Mouse (Mus musculus): ENCODE measurements at regions not wholly inside any gene's neighbourhood (a gene's known extent, or its start where the extent isn't known, plus 50 kb on each side); places are given as distances from the start of the nearest gene placed in this dataset.

DNA sequence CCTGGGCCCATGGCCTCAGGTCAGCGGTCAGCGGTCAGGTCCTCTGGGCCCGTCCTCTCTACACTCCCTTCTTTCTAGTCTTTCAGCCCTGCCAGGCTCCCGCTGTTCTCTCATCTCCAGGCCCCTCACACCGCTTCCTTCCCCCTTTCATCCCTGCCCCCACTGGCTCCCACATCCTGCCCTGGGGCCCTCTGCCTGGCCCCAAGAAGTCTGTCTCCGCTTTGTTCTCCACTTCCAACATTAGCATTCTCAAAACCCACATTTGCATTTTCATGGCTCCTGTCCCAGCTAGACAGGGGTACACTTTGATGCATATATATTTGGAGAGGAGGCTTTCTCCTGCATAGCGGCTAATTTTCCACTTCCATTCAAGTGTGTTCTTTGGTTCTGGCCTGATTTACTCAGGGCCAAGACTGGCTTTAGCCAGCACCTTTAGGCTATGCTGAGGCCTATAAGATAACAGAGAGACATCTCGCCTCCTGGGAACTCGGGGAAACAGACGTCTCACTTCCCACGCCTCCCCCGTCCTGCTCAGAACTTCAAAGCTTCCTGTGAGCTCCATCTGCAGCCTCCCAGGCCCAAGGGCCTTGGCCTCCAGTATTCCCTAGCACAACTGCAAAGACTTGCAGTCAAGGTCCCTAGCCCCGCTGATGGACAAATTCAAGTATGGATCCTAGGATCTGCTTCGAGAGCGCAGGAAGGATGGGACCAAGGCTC lies 109.8 kb upstream of the Parp11 start:
- Histone ChIP-seq H3K27ac (peak overlapping the region; percentile 92), H3K27me3 (no peaks in the 10 kb centered on the region), H3K4me2 (peak overlapping the region; percentile 36), H3K9me3 (no peaks in the 10 kb centered on the region), H3K36me3 (replicated peaks) (no peaks in the 10 kb centered on the region), H3K4me1 (peaks cover 49% of the 10 kb centered on the region), H3K4me3 (replicated peaks) (no peak overlapping the region), H3K9ac (peak overlapping the region; percentile 38; the same call in 1 of the 2 replicates)
- ATAC-seq (ENCODE audit: low FRiP score), result peak; percentile 76
- 3% methylated on average over 15 of the region's 15 CpGs for WGBS

- Histone ChIP-seq H3K4me2 (peak overlapping the region; percentile 36; the same call in 1 of the 2 replicates), H3K4me3 (replicated peaks) (no peak overlapping the region), H3K27ac (peak overlapping the region; percentile 92), H3K27me3 (no peaks in the 10 kb centered on the region), H3K9me3 (no peaks in the 10 kb centered on the region), H3K4me1 (peaks cover 47% of the 10 kb centered on the region), H3K36me3 (replicated peaks) (no peaks in the 10 kb centered on the region), H3K9ac (no peak overlapping the region; the same call in 1 of the 2 replicates)
- ATAC-seq (ENCODE audit: low FRiP score), result 0 out of 2 replicates have a peak, but pooled peaks have one; percentile 17
- WGBS, result 9% methylated on average over 15 of the region's 15 CpGs
These were observed 109.2 kb upstream of the Parp11 start for GRCm38 (mm10) chr6:127337398-127337871.

GRCm38 (mm10) chr6:127338412-127338811 lies 108.2 kb upstream of the Parp11 start:
- 32% methylated on average over 6 of the region's 6 CpGs for WGBS
- H3K9me3 ChIP-seq, result no peaks in the 10 kb centered on the region
- no peak overlapping the region for H3K9ac ChIP-seq
- no peak overlapping the region for H3K4me3 ChIP-seq (replicated peaks)
- no peaks in the 10 kb centered on the region for H3K36me3 ChIP-seq (replicated peaks)
- no peak overlapping the region for H3K4me2 ChIP-seq
- no peak overlapping the region for H3K27ac ChIP-seq
- peaks cover 47% of the 10 kb centered on the region for H3K4me1 ChIP-seq
- ATAC-seq (ENCODE audit: low FRiP score), result no peak
- H3K27me3 ChIP-seq, result no peaks in the 10 kb centered on the region

DNA sequence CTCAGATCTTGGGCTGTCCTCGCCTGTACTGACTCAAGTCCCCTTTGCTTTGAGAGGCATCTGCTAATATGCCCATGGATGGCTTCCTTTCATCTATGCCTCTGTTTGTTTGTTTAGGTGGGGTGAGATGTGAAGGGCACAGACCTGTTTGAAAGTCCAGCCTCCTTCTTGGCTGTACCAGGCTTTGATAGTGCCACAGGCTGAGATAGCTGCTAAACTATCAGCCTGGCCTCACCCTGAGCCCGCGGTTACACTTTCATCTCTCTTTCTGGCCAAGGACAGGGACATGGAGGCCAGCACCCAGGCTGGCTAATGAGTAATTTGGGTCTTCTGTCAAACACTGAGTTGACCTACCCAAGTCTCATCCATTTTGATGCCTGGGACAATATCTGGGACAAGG lies 105.0 kb upstream of the Parp11 start:
- Histone ChIP-seq H3K4me2 (no peak overlapping the region), H3K9me3 (no peaks in the 10 kb centered on the region), H3K9ac (no peak overlapping the region), H3K27me3 (no peaks in the 10 kb centered on the region), H3K36me3 (replicated peaks) (no peaks in the 10 kb centered on the region), H3K4me3 (replicated peaks) (no peak overlapping the region), H3K27ac (no peak overlapping the region), H3K4me1 (peaks cover 30% of the 10 kb centered on the region)
- 93% methylated on average over 3 of the region's 3 CpGs for WGBS
- no peak for ATAC-seq (ENCODE audit: low FRiP score)

DNA sequence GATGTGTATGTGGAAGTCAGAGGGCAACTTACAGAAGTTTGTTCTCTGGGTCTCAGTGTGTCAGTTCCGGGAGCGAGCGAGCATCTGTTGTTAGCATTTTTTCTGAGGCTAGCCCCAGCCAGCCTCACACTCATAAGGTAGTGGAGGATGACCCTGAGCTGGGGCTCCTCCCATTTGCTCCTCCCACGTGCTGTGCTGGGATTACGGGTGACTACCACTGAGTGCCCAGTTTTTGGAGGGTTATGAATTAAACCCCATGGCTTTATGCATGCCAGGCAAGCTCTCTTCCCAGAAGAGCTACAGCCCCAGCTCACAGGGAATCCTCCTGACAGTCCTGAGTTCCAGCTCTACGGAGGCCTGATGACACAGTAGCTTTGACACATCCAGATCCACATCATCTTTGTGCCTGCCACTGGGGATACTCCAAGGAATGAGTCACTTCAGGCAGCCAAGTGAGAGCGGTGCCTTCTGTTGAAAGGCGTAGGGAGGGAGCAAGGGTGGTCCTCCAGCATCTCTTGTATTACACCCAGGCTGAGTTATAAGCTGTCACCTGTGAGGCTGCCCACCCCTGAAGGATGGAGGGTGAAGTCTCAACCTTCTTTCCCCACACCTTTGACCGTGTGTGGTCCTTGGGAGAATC lies 97.8 kb upstream of the Parp11 start:
- Histone ChIP-seq H3K4me3 (replicated peaks) (no peak overlapping the region), H3K36me3 (replicated peaks) (no peaks in the 10 kb centered on the region), H3K4me2 (no peak overlapping the region), H3K9ac (no peak overlapping the region), H3K27me3 (no peaks in the 10 kb centered on the region), H3K27ac (peak overlapping the region; percentile 43; the same call in 1 of the 2 replicates), H3K4me1 (peaks cover 10% of the 10 kb centered on the region), H3K9me3 (no peaks in the 10 kb centered on the region)
- ATAC-seq (ENCODE audit: low FRiP score), result no peak
- WGBS, result 84% methylated on average over 9 of the region's 9 CpGs

DNA sequence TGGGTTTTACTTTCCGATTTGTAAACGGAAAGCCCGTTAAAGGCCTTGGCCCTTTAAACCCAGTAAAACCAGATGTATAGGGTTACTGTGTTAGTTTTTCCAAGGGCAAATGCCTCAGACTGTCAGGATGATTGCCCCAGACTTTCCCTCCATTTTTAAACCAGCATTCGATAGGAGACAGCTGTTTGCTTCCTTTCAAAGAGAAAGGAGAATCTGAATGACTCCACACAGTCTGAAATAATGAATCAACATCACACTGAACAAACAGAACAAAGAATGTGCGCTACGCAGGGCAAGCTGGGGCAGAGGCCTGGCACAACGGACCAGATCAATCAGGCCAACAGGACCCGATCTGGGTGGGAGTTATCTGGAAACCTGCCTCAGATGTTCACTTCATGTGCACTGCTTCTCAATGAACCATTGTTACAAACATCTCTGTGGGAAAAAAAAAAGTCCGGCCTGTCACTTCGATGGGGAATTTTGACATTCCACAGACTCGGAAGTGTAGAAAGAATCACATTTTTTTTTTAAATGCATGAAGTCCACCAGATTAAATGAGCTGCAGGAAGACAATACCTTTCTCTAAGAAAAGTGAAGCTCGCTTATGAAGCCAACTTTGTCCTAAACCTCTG lies 97.0 kb upstream of the Parp11 start:
- peaks cover 10% of the 10 kb centered on the region for H3K4me1 ChIP-seq
- H3K9me3 ChIP-seq, result no peaks in the 10 kb centered on the region
- 45% methylated on average over 12 of the region's 12 CpGs for WGBS
- H3K36me3 ChIP-seq (replicated peaks), result no peaks in the 10 kb centered on the region
- no peaks in the 10 kb centered on the region for H3K27me3 ChIP-seq
- no peak overlapping the region for H3K4me2 ChIP-seq
- H3K9ac ChIP-seq, result no peak overlapping the region
- no peak for ATAC-seq (ENCODE audit: low FRiP score)
- no peak overlapping the region for H3K4me3 ChIP-seq (replicated peaks)
- peak overlapping the region; percentile 43; the same call in 1 of the 2 replicates for H3K27ac ChIP-seq

DNA sequence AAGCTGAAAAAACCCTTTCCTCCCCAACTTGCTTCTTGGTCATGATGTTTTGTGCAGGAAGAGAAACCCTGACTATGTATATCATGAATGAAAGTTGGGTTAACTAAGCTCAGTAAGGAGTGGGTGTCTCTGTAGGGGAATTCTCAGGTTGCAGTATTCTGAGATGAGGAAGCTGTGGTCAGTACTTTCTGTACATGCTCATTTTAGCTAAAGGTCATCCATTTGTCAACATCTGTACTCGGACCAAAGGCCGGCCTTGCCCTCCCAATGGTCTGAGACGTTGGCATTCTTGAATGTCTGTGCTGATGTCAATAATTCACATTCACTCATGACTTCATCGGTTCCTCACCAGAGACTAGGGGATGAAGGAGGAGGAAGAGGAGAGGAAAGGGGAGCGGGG lies 94.9 kb upstream of the Parp11 start:
- 90% methylated on average over 5 of the region's 5 CpGs for WGBS
- Histone ChIP-seq H3K36me3 (replicated peaks) (no peaks in the 10 kb centered on the region), H3K27ac (no peak overlapping the region), H3K9me3 (no peaks in the 10 kb centered on the region), H3K4me2 (no peak overlapping the region), H3K4me3 (replicated peaks) (no peak overlapping the region), H3K4me1 (peaks cover 10% of the 10 kb centered on the region), H3K27me3 (no peaks in the 10 kb centered on the region), H3K9ac (no peak overlapping the region)
- no peak for ATAC-seq (ENCODE audit: low FRiP score)

GRCm38 (mm10) chr6:127355112-127355511 lies 91.5 kb upstream of the Parp11 start:
- H3K27me3 ChIP-seq, result no peaks in the 10 kb centered on the region
- 85% methylated on average over 6 of the region's 6 CpGs for WGBS
- ATAC-seq (ENCODE audit: low FRiP score), result no peak

GRCm38 (mm10) chr6:127356442-127356841 lies 90.2 kb upstream of the Parp11 start:
- H3K4me2 ChIP-seq, result no peak overlapping the region
- H3K9ac ChIP-seq, result no peak overlapping the region
- H3K27ac ChIP-seq, result no peak overlapping the region
- no peaks in the 10 kb centered on the region for H3K9me3 ChIP-seq
- 89% methylated on average over 8 of the region's 8 CpGs for WGBS
- peaks cover 14% of the 10 kb centered on the region for H3K4me1 ChIP-seq
- 0 out of 2 replicates have a peak, but pooled peaks cover 6% of the 10 kb centered on the region for H3K27me3 ChIP-seq
- H3K36me3 ChIP-seq (replicated peaks), result no peaks in the 10 kb centered on the region
- H3K4me3 ChIP-seq (replicated peaks), result no peak overlapping the region
- no peak for ATAC-seq (ENCODE audit: low FRiP score)

More at GRCm38 (mm10) chr6:127355112-127355511, 91.5 kb upstream of the Parp11 start:
- Histone ChIP-seq H3K27ac (no peak overlapping the region), H3K9me3 (no peaks in the 10 kb centered on the region), H3K4me2 (no peak overlapping the region), H3K36me3 (replicated peaks) (no peaks in the 10 kb centered on the region), H3K4me1 (peaks cover 14% of the 10 kb centered on the region), H3K9ac (no peak overlapping the region), H3K4me3 (replicated peaks) (no peak overlapping the region)

GRCm38 (mm10) chr6:127358805-127359204 lies 87.8 kb upstream of the Parp11 start:
- no peak overlapping the region for H3K9ac ChIP-seq
- no peaks in the 10 kb centered on the region for H3K36me3 ChIP-seq (replicated peaks)
- H3K27me3 ChIP-seq, result 0 out of 2 replicates have a peak, but pooled peaks cover 10% of the 10 kb centered on the region
- WGBS, result 32% methylated on average over 5 of the region's 5 CpGs
- no peak overlapping the region for H3K27ac ChIP-seq
- peaks cover 36% of the 10 kb centered on the region for H3K4me1 ChIP-seq
- no peak overlapping the region for H3K4me3 ChIP-seq (replicated peaks)
- no peaks in the 10 kb centered on the region for H3K9me3 ChIP-seq
- H3K4me2 ChIP-seq, result no peak overlapping the region
- no peak for ATAC-seq (ENCODE audit: low FRiP score)

- no peaks in the 10 kb centered on the region for H3K36me3 ChIP-seq (replicated peaks)
- ATAC-seq (ENCODE audit: low FRiP score), result 0 out of 2 replicates have a peak, but pooled peaks have one; percentile 39
- H3K4me1 ChIP-seq, result peaks cover 43% of the 10 kb centered on the region
- H3K4me2 ChIP-seq, result no peak overlapping the region
- 0 out of 2 replicates have a peak, but pooled peaks cover 10% of the 10 kb centered on the region for H3K27me3 ChIP-seq
- H3K9ac ChIP-seq, result no peak overlapping the region
- no peak overlapping the region for H3K27ac ChIP-seq
- WGBS, result 44% methylated on average over 9 of the region's 9 CpGs
- H3K9me3 ChIP-seq, result no peaks in the 10 kb centered on the region
- H3K4me3 ChIP-seq (replicated peaks), result no peak overlapping the region
These were observed 87.2 kb upstream of the Parp11 start for GRCm38 (mm10) chr6:127359391-127359874.

GRCm38 (mm10) chr6:127362166-127362565 lies 84.5 kb upstream of the Parp11 start:
- Histone ChIP-seq H3K27ac (no peak overlapping the region), H3K4me2 (no peak overlapping the region), H3K4me1 (peaks cover 54% of the 10 kb centered on the region), H3K9me3 (no peaks in the 10 kb centered on the region), H3K4me3 (replicated peaks) (no peak overlapping the region), H3K36me3 (replicated peaks) (no peaks in the 10 kb centered on the region), H3K9ac (no peak overlapping the region), H3K27me3 (0 out of 2 replicates have a peak, but pooled peaks cover 10% of the 10 kb centered on the region)
- 82% methylated on average over 5 of the region's 5 CpGs for WGBS
- no peak for ATAC-seq (ENCODE audit: low FRiP score)
